Mouse (Mus musculus): Measurements from ENCODE around the gene Rnf113a2.

- TF ChIP-seq CTCF (IDR thresholded peaks at IDR 0.05; ENCODE audit: low read depth) (no peak), EP300 (optimal IDR thresholded peaks at IDR 0.05) (no peak)
Observed at GRCm38 (mm10) chr12:84388774-84389400, 28.1 kb upstream of the Rnf113a2 start.
